Mouse (Mus musculus): ENCODE data around the gene Utp15.

DNA sequence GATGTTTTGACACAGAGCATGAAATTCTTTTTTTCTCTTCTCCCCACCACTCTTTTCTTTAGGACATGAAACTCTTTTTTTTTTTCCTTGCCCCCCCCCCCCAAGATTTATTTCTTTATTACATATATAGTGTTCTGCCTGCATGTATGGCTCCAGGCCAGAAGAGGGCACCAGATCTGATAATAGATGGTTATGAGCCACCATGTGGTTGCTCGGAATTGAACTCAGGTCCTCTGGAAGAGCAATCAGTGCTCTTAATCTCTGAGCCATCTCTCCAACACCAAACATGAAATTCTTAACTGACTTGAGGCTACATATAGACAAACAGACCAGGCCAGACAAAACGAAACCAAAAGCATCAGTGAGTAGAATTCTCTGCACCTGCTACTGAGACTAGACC lies 14.7 kb upstream of the Utp15 start:
- TF ChIP-seq CTCF (IDR thresholded peaks at IDR 0.05; ENCODE audit: control insufficient read depth, insufficient read depth, insufficient read length): no peak
- no peak for TF ChIP-seq CEBPB (IDR thresholded peaks at IDR 0.05; ENCODE audit: low read depth)
- no peak for TF ChIP-seq MAX (IDR thresholded peaks at IDR 0.05)
- TF ChIP-seq USF1 (IDR thresholded peaks at IDR 0.05; ENCODE audit: low read depth): no peak
- no peak for TF ChIP-seq MYOG (IDR thresholded peaks at IDR 0.05; ENCODE audit: control insufficient read depth, extremely low read depth, insufficient read length)
